Mouse (Mus musculus) cerebellum, postnatal 4 days (tissue): ENCODE data around the gene Gna14.

Source experiments
- DNase-seq, 2 experiments: peaks; one replicate each; pipeline ENCODE4 v3.0.0; 2022; ENCODE audit warnings: low spot score in 2 of 2, mixed read lengths in 1 of 2

Gna14 gene

DNA sequence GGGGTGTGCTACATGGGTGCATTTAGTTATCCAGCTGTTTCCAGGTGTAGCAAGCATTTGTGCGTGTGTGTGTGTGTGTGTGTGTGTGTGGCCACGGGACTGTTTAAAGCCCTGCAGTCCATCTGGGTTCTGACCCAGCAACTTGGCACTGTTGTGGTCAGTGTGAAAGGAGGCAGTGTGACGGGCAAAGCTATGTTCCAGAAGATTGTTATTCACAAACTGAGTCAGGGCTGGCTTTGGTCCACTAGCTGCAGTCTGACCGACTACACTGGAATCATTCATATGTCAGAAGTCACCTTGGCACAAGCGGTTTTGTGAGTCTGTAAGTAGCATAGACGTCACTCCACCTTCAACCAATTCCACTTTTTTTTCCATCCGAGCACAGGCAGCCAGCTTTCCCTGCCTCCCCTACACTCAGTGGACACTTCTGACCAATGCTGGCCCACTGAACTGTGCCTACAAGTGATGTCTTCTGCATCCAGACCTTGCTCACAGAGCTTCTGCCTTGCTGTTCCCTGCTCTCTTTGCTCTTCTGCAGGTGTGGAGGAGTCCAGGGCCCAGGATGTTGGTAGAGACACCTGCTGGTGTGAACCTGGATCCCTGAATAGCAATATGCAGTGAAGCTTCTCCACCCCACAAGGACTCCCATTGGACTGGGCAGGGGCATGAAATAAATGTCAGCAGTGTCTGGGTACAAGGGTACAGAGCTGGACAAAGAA, 157.9 kb downstream of the Gna14 start:
- no peak for DNase-seq

DNA sequence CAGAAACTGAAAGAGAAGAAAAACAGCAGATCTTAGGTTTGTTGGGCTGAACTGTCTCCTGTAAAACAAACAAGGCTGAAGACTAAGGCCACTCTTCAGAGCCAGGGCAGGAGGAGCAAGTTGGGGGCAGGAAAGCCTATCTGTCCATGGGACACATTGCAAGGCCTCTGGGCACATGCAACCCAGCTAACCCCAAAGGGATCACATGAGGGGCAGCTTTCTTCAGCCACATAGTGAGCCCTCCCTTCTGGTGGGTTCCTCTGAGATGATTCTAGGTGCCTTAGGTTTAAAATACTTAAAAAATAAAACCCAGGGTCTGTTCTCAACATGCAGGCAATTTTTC, 158.4 kb downstream of the Gna14 start:
- DNase-seq: no peak

DNA sequence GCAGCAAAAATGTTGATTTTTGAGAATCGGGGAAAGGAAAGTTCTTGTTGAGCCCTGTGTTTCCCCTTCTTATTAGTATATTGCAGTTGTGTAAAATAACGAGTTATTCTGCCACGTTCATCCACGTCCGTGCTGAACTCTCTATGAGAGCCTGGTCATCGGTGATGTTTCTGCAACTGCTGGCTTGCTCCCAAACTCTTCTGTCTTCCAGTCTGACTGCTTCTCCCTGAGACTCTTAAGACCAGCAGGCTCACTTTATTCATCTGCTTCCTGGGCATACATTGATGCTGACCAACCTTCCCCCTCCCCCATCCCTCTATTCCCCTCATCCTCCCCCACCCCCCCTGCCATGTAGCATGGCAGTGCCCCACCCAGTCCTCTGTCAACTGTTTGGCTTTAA, 161.7 kb downstream of the Gna14 start:
- DNase-seq: no peak

DNA sequence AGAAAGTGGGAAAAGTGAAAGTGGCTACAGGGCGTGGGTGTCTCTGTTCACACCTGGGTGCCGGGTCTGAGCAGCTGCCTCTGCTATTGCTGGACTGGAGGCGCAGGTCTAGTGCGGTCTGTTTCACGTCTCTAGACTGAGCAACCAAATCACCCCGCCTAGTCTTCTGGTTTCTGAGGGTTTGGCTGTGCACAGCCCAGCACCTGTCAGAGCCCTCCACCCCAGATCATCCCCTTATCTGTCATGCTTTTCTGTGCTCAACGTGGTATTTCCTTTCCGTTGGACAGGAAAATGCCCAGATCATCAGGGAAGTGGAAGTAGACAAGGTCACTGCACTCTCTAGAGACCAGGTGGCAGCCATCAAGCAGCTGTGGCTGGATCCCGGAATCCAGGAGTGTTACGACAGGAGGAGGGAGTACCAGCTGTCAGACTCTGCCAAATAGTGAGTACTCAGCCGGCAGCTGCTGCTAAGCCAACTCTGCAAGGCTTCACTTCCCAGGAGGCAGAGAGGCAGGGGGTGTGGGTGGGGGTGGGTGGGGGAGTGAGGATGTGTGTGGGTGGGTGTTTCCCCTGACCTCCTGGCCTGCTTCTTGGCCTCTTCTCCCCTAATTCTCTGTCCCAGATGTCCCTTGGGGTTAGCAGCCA, 163.2 kb downstream of the Gna14 start:
- no peak for DNase-seq

DNA sequence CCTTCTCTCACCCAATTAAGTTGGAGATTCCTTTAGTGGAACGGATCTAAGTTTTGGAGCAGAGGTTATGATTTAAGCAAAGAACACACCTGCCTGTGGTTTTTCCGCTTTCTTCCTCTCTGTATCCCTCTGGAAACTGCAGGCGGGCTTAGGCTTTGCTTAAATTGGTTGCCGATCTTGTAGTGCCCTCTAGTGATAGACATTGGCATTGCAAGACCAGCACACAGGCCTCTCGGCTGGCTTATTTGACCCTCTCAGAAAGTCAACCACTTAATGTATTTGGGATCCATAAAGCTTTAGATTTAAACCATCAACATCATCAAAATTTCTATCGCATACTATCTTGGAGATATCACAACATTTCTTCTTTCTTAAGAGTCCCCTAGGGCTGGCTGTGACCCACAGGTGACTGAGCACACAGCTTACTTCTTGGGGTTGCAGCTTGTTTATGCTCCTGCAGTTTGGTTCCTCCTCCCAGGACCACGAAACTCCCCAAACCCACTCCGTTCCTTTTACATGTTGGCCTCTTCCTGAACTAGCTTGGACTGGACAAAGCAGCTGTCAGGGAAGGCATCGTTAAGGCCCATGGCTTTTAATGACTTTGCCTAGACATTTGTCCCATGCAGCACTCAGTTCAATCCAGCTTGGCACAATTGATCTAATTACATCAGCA, 163.9 kb downstream of the Gna14 start:
- peak; percentile 50 to 83 for DNase-seq

DNA sequence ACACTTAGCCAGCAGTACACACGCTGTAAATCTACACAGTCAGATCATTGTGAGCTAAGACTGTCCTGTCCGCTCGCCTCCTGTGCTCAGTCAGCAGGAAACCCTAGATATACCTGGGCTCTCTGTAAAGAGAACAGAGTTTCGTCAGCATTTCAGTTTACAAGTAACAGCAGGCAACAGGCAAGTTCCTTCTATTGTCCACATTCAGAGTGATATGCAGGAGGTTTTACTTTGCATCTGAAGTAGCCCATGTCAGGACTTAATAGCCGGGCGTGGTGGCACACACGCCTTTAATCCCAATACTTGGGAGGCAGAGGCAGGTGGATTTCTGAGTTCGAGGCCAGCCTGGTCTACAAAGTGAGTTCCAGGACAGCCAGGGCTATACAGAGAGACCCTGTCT, 166.5 kb downstream of the Gna14 start:
- no peak for DNase-seq

DNA sequence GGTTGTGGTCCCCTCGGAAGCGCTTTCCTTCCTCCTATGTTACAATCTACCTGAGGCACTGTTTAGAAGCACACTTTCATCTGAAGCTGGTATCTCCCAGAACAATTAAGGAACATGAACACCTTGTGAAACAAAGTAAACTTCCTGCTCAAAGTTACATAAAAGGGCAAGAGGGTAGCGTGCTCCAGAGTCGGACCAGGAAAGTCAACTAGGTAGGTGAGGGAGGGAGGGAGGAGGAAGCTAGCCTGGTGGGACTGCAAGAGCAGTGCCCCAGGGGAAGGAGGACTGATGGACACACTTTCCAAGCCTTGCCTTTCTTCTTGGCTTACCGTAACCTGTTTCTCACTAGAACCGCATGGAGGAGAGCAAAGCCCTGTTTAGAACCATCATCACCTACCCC, 172.1 kb downstream of the Gna14 start:
- no peak for DNase-seq

DNA sequence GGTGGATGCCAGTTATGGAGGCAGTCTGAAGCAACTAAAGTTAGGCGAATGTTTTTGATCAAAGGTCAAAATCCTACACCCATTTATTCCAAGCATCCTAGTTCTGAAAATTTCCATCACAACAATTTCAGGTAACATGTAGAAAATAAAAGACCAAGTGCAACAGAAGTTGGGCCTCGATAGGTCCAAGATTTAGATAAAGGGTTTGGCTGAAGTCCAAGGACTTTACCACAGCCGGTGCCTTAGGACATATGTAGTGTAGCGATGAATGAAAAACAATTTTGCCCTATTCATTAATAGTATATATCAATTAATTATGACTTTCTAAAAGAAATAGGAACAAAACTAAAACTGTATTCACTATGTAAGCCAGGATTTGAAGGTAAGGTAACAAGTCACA, 187.6 kb downstream of the Gna14 start:
- DNase-seq: no peak

DNA sequence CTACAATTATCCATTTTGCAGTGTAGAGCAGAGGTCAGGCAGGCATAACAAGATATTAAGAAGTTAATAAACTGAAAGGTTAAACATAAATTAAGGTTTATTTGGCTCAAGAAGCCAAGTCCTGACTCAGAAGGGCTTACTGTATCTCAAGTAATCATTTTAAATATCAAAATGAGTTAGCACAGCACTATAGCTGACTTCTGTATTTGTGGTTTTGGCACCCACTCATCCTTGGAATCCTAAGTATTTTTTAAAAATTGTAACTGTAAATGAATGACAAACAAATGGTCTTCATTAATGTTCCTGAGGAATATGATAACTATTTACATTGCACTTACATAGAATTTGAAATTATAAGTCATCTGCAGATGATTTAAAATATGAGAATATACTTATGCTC, 189.4 kb downstream of the Gna14 start:
- no peak for DNase-seq

DNA sequence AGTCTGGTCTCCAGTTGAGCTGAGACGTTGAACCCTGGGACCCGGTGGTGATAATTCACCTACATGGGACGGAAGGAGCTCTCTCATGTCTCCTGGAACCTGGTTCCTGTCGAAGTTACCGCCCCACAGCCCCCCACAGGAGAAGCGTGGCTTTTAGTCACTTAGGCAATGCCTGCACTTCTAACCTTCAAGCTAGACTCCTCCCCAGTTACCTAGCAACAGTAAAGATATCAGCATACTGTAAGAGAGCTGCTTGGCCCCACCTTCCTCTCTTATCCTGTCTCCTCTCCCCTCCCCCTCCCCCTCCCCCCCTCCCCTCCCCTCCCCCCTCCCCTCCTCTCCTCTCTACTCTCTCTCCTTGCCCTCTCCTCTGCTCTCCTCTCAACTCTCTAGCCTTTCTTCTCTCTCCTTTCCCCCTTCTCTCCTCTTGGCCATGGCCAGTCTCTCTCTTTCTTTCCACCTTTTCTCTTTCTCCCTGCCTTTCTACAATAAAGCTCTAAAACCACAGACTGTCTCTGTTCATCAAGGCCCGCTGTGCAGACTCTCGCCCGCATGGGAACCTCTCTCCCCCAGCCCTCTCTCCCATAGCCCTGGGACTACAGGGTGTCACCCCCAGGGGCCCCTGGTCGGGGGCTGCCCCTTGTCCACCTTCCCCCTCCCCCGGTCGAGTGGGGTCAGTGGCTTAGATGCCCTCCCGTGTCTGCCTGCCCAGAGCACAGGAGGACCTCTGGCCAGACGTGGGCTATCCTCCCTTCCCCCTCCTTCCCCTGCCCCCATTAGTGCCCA, 190.2 kb downstream of the Gna14 start:
- DNase-seq: no peak
